Mouse (Mus musculus): Measurements from ENCODE around the gene Sobp. TPM values are rescaled to one million over a fixed set of nuclear protein-coding genes. Genes with fewer than 3 reads are reported as not detected.

The Sobp gene
- total RNA-seq, 2 experiments from 2014 or later: 4.6 to 6.2 TPM

Other genes starting within 250 kb of the Sobp start
- under 1 TPM; 0.30 to 0.33 TPM for gene 9030612E09Rik, start 174 bp upstream of the Sobp start, total RNA-seq (2021)
- gene Pdss2, start 47.0 kb upstream of the Sobp start, total RNA-seq (2021): 10 to 100 TPM; 17.2 to 19.6 TPM